In genomic region chr4:126203336-126203895, GRCm38 (mm10) we compare ENCODE assay signal across 8 mouse cellular contexts. TPM values are rescaled to one million over a fixed set of nuclear protein-coding genes. Genes with fewer than 3 reads are reported as not detected.
DNase-seq lines count a peak whose midpoint lies in the region; ATAC-seq and TF ChIP-seq lines count a peak whose summit lies in the region.

No protein-coding gene starts in this region.

- peak overlapping the region; percentile 69 for H3K9ac ChIP-seq in heart, embryonic 11.5 days (ENCODE audit: low read depth, low read length)
- H3K9ac ChIP-seq in ES-E14 (ENCODE audit: insufficient read depth, low read depth, low read length, poor library complexity, severe bottlenecking): peak overlapping the region; percentile 55; the same call in 1 of the 2 replicates
- H3K9ac ChIP-seq in heart, embryonic 16.5 days (ENCODE audit: low read length): peak overlapping the region; percentile 76

- peaks cover 23% of the 10 kb centered on the region for H3K4me1 ChIP-seq in heart, embryonic 11.5 days (ENCODE audit: control insufficient read depth, insufficient read depth, low read length)
- H3K4me1 ChIP-seq in ES-E14 (ENCODE audit: control insufficient read depth in 2 of 2, insufficient read depth in 2 of 2, low read length in 2 of 2, poor library complexity in 1 of 2): peaks cover 11 to 20% of the 10 kb centered on the region in 2 experiments
- H3K4me1 ChIP-seq in heart, embryonic 16.5 days (ENCODE audit: control insufficient read depth, insufficient read depth, low read length): peaks cover 32% of the 10 kb centered on the region
- peaks cover 37% of the 10 kb centered on the region for H3K4me1 ChIP-seq in midbrain, embryonic 10.5 days

- WGBS in heart, embryonic 11.5 days (ENCODE audit: insufficient replicate concordance): 75% methylated on average over 10 of the region's 10 CpGs
- WGBS in heart, embryonic 16.5 days: 75% methylated on average over 10 of the region's 10 CpGs
- WGBS in midbrain, embryonic 10.5 days: 77% methylated on average over 10 of the region's 10 CpGs

- H3K4me2 ChIP-seq in heart, embryonic 11.5 days: peak overlapping the region; percentile 69
- peak overlapping the region; percentile 77 for H3K4me2 ChIP-seq in heart, embryonic 16.5 days (ENCODE audit: low read depth, low read length)

- ATAC-seq in heart, embryonic 11.5 days (replicated peaks; ENCODE audit: insufficient number of reproducible peaks, low FRiP score, low TSS enrichment): no peak
- no peak for ATAC-seq in heart, embryonic 16.5 days (replicated peaks; ENCODE audit: extremely low read depth, insufficient read depth, low FRiP score)

- H3K9me3 ChIP-seq in heart, embryonic 11.5 days (replicated peaks; ENCODE audit: control insufficient read depth, low read length): no peaks in the 10 kb centered on the region
- no peaks in the 10 kb centered on the region for H3K9me3 ChIP-seq in ES-E14 (ENCODE audit: control insufficient read depth, insufficient read depth, low read depth, low read length)
- H3K9me3 ChIP-seq in heart, embryonic 16.5 days (replicated peaks; ENCODE audit: control insufficient read depth, low read length): no peaks in the 10 kb centered on the region
- H3K9me3 ChIP-seq in midbrain, embryonic 10.5 days (replicated peaks): no peaks in the 10 kb centered on the region

- intact Hi-C loops in heart, postnatal 25 days (cut with DNase I): no loop called here

- H3K4me3 ChIP-seq in heart, embryonic 11.5 days (ENCODE audit: low read depth, low read length): peak overlapping the region; percentile 68
- peak overlapping the region; percentile 58 to 78; a peak in 3 of 4 replicates for H3K4me3 ChIP-seq in ES-E14 (ENCODE audit: insufficient read depth in 1 of 2, low read depth in 1 of 2, low read length in 2 of 2, poor library complexity in 1 of 2, severe bottlenecking in 1 of 2)
- H3K4me3 ChIP-seq in heart, embryonic 16.5 days (ENCODE audit: low read length): peak overlapping the region; percentile 48
- H3K4me3 ChIP-seq in midbrain, embryonic 10.5 days: peak overlapping the region; percentile 83

- H3K27ac ChIP-seq in heart, embryonic 11.5 days (ENCODE audit: low read depth, low read length): peak overlapping the region; percentile 95
- peak overlapping the region; percentile 74; the same call in 1 of the 2 replicates for H3K27ac ChIP-seq in ES-E14 (ENCODE audit: insufficient read depth, low read depth, low read length, poor library complexity, severe bottlenecking)
- H3K27ac ChIP-seq in heart, embryonic 16.5 days (ENCODE audit: low read length): peak overlapping the region; percentile 96
- H3K27ac ChIP-seq in midbrain, embryonic 10.5 days (replicated peaks): peak overlapping the region; percentile 98

- H3K27me3 ChIP-seq in heart, embryonic 11.5 days (ENCODE audit: control insufficient read depth, insufficient read depth, low read length): no peaks in the 10 kb centered on the region
- H3K27me3 ChIP-seq in heart, embryonic 16.5 days (ENCODE audit: control insufficient read depth, insufficient read depth, low read length): no peaks in the 10 kb centered on the region
- no peaks in the 10 kb centered on the region for H3K27me3 ChIP-seq in midbrain, embryonic 10.5 days (ENCODE audit: low read depth, poor library complexity, severe bottlenecking)

- in situ Hi-C loops in ES-E14 (cut with MboI; ENCODE audit: low sequenced_read_pairs in 2 of 2, unreplicated experiment in 2 of 2): no loop called here

- no peak for DNase-seq in heart, postnatal 25 days (ENCODE audit: low spot score)
- no peak for DNase-seq in ES-E14 (ENCODE audit: low read depth, low spot score)
- no peak for DNase-seq in midbrain, embryonic 10.5 days (ENCODE audit: low spot score)
- DNase-seq in urinary bladder, adult 18-20 months (ENCODE audit: low spot score in 2 of 2): no peak
- no peak for DNase-seq in thymus, postnatal 36 days
- no peak for DNase-seq in gastrocnemius, adult 18-20 months (ENCODE audit: low spot score)

- no peaks in the 10 kb centered on the region for H3K36me3 ChIP-seq in heart, embryonic 11.5 days (ENCODE audit: control insufficient read depth, insufficient read depth, low read length)
- H3K36me3 ChIP-seq in ES-E14 (ENCODE audit: control insufficient read depth, insufficient read depth, low read length, poor library complexity, severe bottlenecking): peaks cover 5% of the 10 kb centered on the region; the same call in 1 of the 2 replicates
- 0 out of 2 replicates have a peak, but pooled peaks cover 3% of the 10 kb centered on the region for H3K36me3 ChIP-seq in heart, embryonic 16.5 days (ENCODE audit: control insufficient read depth, insufficient read depth)
- H3K36me3 ChIP-seq in midbrain, embryonic 10.5 days: peaks cover 22% of the 10 kb centered on the region

TF ChIP-seq in ES-E14, 5 proteins besides CTCF, POLR2A, EP300 and RAD21:
- no peak for TF ChIP-seq ZNF384 (IDR thresholded peaks at IDR 0.05; ENCODE audit: low read depth, low read length)
- TF ChIP-seq HCFC1 (IDR thresholded peaks at IDR 0.05; ENCODE audit: borderline replicate concordance, insufficient read depth, low read length): no peak
- TF ChIP-seq ZC3H11A (IDR thresholded peaks at IDR 0.05; ENCODE audit: borderline replicate concordance, low read depth, low read length): no peak

RNA-seq across cellular contexts. Expression of gene Thrap3, which starts 0.9 kb away (rescaled TPM):
- 131 and 155 TPM in 2 replicates for polyA plus RNA-seq in heart, embryonic 11.5 days (2014; fragmentation: Nextera tagmentation; extraction: Ambion mirVana)
- 100 to 1,000 TPM; 108 to 111 TPM for total RNA-seq in heart, postnatal 25 days (2021)
- 202 and 211 TPM in 2 replicates for total RNA-seq in ES-E14 (2012; rRNA removed)
- 137 and 143 TPM in 2 replicates for polyA plus RNA-seq in heart, embryonic 16.5 days (2015; fragmentation: Nextera tagmentation; extraction: Ambion mirVana)
- 244 and 256 TPM in 2 replicates for polyA plus RNA-seq in midbrain, embryonic 10.5 days (2016; fragmentation: Nextera tagmentation; extraction: Ambion mirVana)
- 100 to 1,000 TPM in 1 of 2 experiments, 10 to 100 TPM in 1; 94.1 to 101 TPM for total RNA-seq in gastrocnemius, adult 18-20 months (2021)

RNA-seq across cellular contexts. Expression of gene Sh3d21, which starts 40.1 kb away (rescaled TPM):
- polyA plus RNA-seq in heart, embryonic 11.5 days (2014; fragmentation: Nextera tagmentation; extraction: Ambion mirVana): 2.7 and 3.1 TPM in 2 replicates
- 1 to 10 TPM; 1.9 to 3.1 TPM for total RNA-seq in heart, postnatal 25 days (2021)
- 2.4 and 3.0 TPM in 2 replicates for total RNA-seq in ES-E14 (2012; rRNA removed)
- 2.7 and 3.4 TPM in 2 replicates for polyA plus RNA-seq in heart, embryonic 16.5 days (2015; fragmentation: Nextera tagmentation; extraction: Ambion mirVana)
- polyA plus RNA-seq in midbrain, embryonic 10.5 days (2016; fragmentation: Nextera tagmentation; extraction: Ambion mirVana): 0.79 and 1.3 TPM in 2 replicates
- under 1 TPM; 0.62 to 0.83 TPM for total RNA-seq in gastrocnemius, adult 18-20 months (2021)

RNA-seq across cellular contexts. Expression of gene Map7d1, which starts 52.7 kb away (rescaled TPM):
- 37.0 and 44.6 TPM in 2 replicates for polyA plus RNA-seq in heart, embryonic 11.5 days (2014; fragmentation: Nextera tagmentation; extraction: Ambion mirVana)
- total RNA-seq in heart, postnatal 25 days (2021): 100 to 1,000 TPM; 255 to 285 TPM
- 20.9 and 27.1 TPM in 2 replicates for total RNA-seq in ES-E14 (2012; rRNA removed)
- polyA plus RNA-seq in heart, embryonic 16.5 days (2015; fragmentation: Nextera tagmentation; extraction: Ambion mirVana): 34.7 and 36.1 TPM in 2 replicates
- 59.8 and 69.7 TPM in 2 replicates for polyA plus RNA-seq in midbrain, embryonic 10.5 days (2016; fragmentation: Nextera tagmentation; extraction: Ambion mirVana)
- total RNA-seq in gastrocnemius, adult 18-20 months (2021): 100 to 1,000 TPM; 185 to 200 TPM

RNA-seq across cellular contexts. Expression of gene Eva1b, which starts 55.9 kb away (rescaled TPM):
- polyA plus RNA-seq in heart, embryonic 11.5 days (2014; fragmentation: Nextera tagmentation; extraction: Ambion mirVana): 31.9 and 33.5 TPM in 2 replicates
- 10 to 100 TPM; 15.2 to 17.6 TPM for total RNA-seq in heart, postnatal 25 days (2021)
- total RNA-seq in ES-E14 (2012; rRNA removed): 44.2 and 48.7 TPM in 2 replicates
- 29.5 TPM in 2 replicates for polyA plus RNA-seq in heart, embryonic 16.5 days (2015; fragmentation: Nextera tagmentation; extraction: Ambion mirVana)
- 22.1 and 25.0 TPM in 2 replicates for polyA plus RNA-seq in midbrain, embryonic 10.5 days (2016; fragmentation: Nextera tagmentation; extraction: Ambion mirVana)
- 1 to 10 TPM; 2.1 to 3.3 TPM for total RNA-seq in gastrocnemius, adult 18-20 months (2021)

RNA-seq across cellular contexts. Expression of gene Trappc3, which starts 58.7 kb away (rescaled TPM):
- 11.0 and 28.0 TPM in 2 replicates for polyA plus RNA-seq in heart, embryonic 11.5 days (2014; fragmentation: Nextera tagmentation; extraction: Ambion mirVana)
- total RNA-seq in heart, postnatal 25 days (2021): 10 to 100 TPM; 43.2 to 47.1 TPM
- 54.8 and 54.9 TPM in 2 replicates for total RNA-seq in ES-E14 (2012; rRNA removed)
- 78.1 and 81.3 TPM in 2 replicates for polyA plus RNA-seq in heart, embryonic 16.5 days (2015; fragmentation: Nextera tagmentation; extraction: Ambion mirVana)
- polyA plus RNA-seq in midbrain, embryonic 10.5 days (2016; fragmentation: Nextera tagmentation; extraction: Ambion mirVana): 85.2 and 94.4 TPM in 2 replicates
- total RNA-seq in gastrocnemius, adult 18-20 months (2021): 10 to 100 TPM; 21.0 to 26.8 TPM
